13 mouse cellular contexts compared by ENCODE assay signal in genomic region chr11:70629557-70629956, GRCm38 (mm10). TPM values are rescaled to one million over a fixed set of nuclear protein-coding genes. Genes with fewer than 3 reads are reported as not detected.
DNase-seq lines count a peak whose midpoint lies in the region; ATAC-seq and TF ChIP-seq lines count a peak whose summit lies in the region.
"Had no signal": no experiment of that assay in that cellular context is flagged by ENCODE, and none has a peak within 500 bp of the region (broad histone marks: within the 10 kb centered on the region; RNA-seq: fewer than 3 reads in every experiment).

No protein-coding gene starts in this region.

- H3K4me3 ChIP-seq in midbrain, postnatal 0 days (ENCODE audit: low read depth, low read length), result no peak overlapping the region
- no peak overlapping the region for H3K4me3 ChIP-seq in midbrain, embryonic 13.5 days (replicated peaks)
- H3K4me3 ChIP-seq in stomach, postnatal 0 days (ENCODE audit: low read depth, low read length), result no peak overlapping the region
- no peak overlapping the region for H3K4me3 ChIP-seq in hindbrain, embryonic 10.5 days
- H3K4me3 ChIP-seq: erythroblast, embryonic 14.5 days; limb, embryonic 15.5 days; myocyte had no signal

- H3K9me3 ChIP-seq in midbrain, postnatal 0 days (ENCODE audit: low read length), result no peaks in the 10 kb centered on the region
- no peaks in the 10 kb centered on the region for H3K9me3 ChIP-seq in midbrain, embryonic 13.5 days
- no peaks in the 10 kb centered on the region for H3K9me3 ChIP-seq in stomach, postnatal 0 days (ENCODE audit: control insufficient read depth, low read length)
- H3K9me3 ChIP-seq in hindbrain, embryonic 10.5 days, result no peaks in the 10 kb centered on the region
- H3K9me3 ChIP-seq: limb, embryonic 15.5 days had no signal

- 60% methylated on average over 5 of the region's 5 CpGs for WGBS in midbrain, postnatal 0 days
- 58% methylated on average over 5 of the region's 5 CpGs for WGBS in midbrain, embryonic 13.5 days
- WGBS in stomach, postnatal 0 days, result 40% methylated on average over 5 of the region's 5 CpGs
- 63% methylated on average over 5 of the region's 5 CpGs for WGBS in hindbrain, embryonic 10.5 days

- no peaks in the 10 kb centered on the region for H3K4me1 ChIP-seq in midbrain, postnatal 0 days (ENCODE audit: insufficient read depth, low read length)
- H3K4me1 ChIP-seq in midbrain, embryonic 13.5 days (replicated peaks), result no peaks in the 10 kb centered on the region
- no peaks in the 10 kb centered on the region for H3K4me1 ChIP-seq in stomach, postnatal 0 days (replicated peaks; ENCODE audit: control insufficient read depth, insufficient read depth)
- no peaks in the 10 kb centered on the region for H3K4me1 ChIP-seq in hindbrain, embryonic 10.5 days (replicated peaks)
- H3K4me1 ChIP-seq: limb, embryonic 15.5 days had no signal

- ATAC-seq in midbrain, postnatal 0 days (ENCODE audit: low FRiP score), result no peak
- ATAC-seq in midbrain, embryonic 13.5 days, result no peak
- 0 out of 2 replicates have a peak, but pooled peaks have one; percentile 25 for ATAC-seq in granulocyte monocyte progenitor cell, adult 5-6 weeks (replicated peaks; ENCODE audit: poor library complexity, severe bottlenecking)
- ATAC-seq in stomach, postnatal 0 days (ENCODE audit: low FRiP score, low TSS enrichment), result no peak

- TF ChIP-seq EP300 in stomach, postnatal 0 days (optimal IDR thresholded peaks at IDR 0.05), result no peak

- no peak overlapping the region for H3K4me2 ChIP-seq in midbrain, postnatal 0 days (ENCODE audit: low read depth, low read length, poor library complexity, severe bottlenecking)
- no peak overlapping the region for H3K4me2 ChIP-seq in midbrain, embryonic 13.5 days (replicated peaks)
- H3K4me2 ChIP-seq in stomach, postnatal 0 days (replicated peaks; ENCODE audit: low read depth), result no peak overlapping the region
- H3K4me2 ChIP-seq: heart, embryonic 11.5 days; limb, embryonic 15.5 days had no signal

- peak; percentile 50 for TF ChIP-seq CTCF in midbrain, postnatal 0 days (IDR thresholded peaks at IDR 0.05)
- peak; percentile 63 for TF ChIP-seq CTCF in stomach, postnatal 0 days (IDR thresholded peaks at IDR 0.05; ENCODE audit: low read depth)

- H3K27ac ChIP-seq in midbrain, postnatal 0 days (ENCODE audit: low read depth, low read length), result no peak overlapping the region
- H3K27ac ChIP-seq in midbrain, embryonic 13.5 days, result no peak overlapping the region
- H3K27ac ChIP-seq in stomach, postnatal 0 days (replicated peaks), result no peak overlapping the region
- no peak overlapping the region for H3K27ac ChIP-seq in hindbrain, embryonic 10.5 days
- H3K27ac ChIP-seq: limb, embryonic 15.5 days had no signal

- H3K36me3 ChIP-seq in midbrain, postnatal 0 days (ENCODE audit: insufficient read depth, low read length), result no peaks in the 10 kb centered on the region
- H3K36me3 ChIP-seq in midbrain, embryonic 13.5 days, result no peaks in the 10 kb centered on the region
- no peaks in the 10 kb centered on the region for H3K36me3 ChIP-seq in stomach, postnatal 0 days (ENCODE audit: control insufficient read depth, insufficient read depth, low read length)
- no peaks in the 10 kb centered on the region for H3K36me3 ChIP-seq in hindbrain, embryonic 10.5 days
- H3K36me3 ChIP-seq: limb, embryonic 15.5 days had no signal

- DNase-seq in embryo, embryonic 11 days, result peak; percentile 22
- no peak for DNase-seq in embryo, embryonic 9.5 days (ENCODE audit: extremely low spot score)
- DNase-seq in midbrain, postnatal 0 days (ENCODE audit: low spot score), result no peak
- DNase-seq in stomach, postnatal 0 days (ENCODE audit: low spot score), result no peak
- no peak for DNase-seq in hindbrain, embryonic 10.5 days (ENCODE audit: low spot score)
- no peak for DNase-seq in left cerebral cortex, postnatal 14 days (ENCODE audit: low spot score in 2 of 2)

- intact Hi-C loops in left cerebral cortex, postnatal 14 days (cut with DNase I), result no loop called here

- no peaks in the 10 kb centered on the region for H3K27me3 ChIP-seq in midbrain, postnatal 0 days (ENCODE audit: insufficient read depth, low read length)
- H3K27me3 ChIP-seq in midbrain, embryonic 13.5 days, result no peaks in the 10 kb centered on the region
- H3K27me3 ChIP-seq in stomach, postnatal 0 days (ENCODE audit: control insufficient read depth, insufficient read depth, low read length), result no peaks in the 10 kb centered on the region
- no peaks in the 10 kb centered on the region for H3K27me3 ChIP-seq in hindbrain, embryonic 10.5 days (ENCODE audit: insufficient read depth, poor library complexity, severe bottlenecking)
- H3K27me3 ChIP-seq: limb, embryonic 15.5 days had no signal

- H3K9ac ChIP-seq in midbrain, postnatal 0 days (replicated peaks; ENCODE audit: low read length, poor library complexity, severe bottlenecking), result no peak overlapping the region
- no peak overlapping the region for H3K9ac ChIP-seq in midbrain, embryonic 13.5 days (replicated peaks)
- H3K9ac ChIP-seq in stomach, postnatal 0 days (ENCODE audit: low read length), result no peak overlapping the region
- H3K9ac ChIP-seq: limb, embryonic 15.5 days had no signal

RNA-seq across cellular contexts. Expression of gene Gp1ba, which starts 9.4 kb away (rescaled TPM):
- not detected in 2 replicates for total RNA-seq in midbrain, postnatal 0 days (2014; rRNA removed)
- polyA plus RNA-seq in midbrain, postnatal 0 days (2015; fragmentation: Nextera tagmentation; extraction: Ambion mirVana), result 0.16 and 0.29 TPM in 2 replicates
- polyA plus RNA-seq in midbrain, embryonic 13.5 days (2015; fragmentation: Nextera tagmentation; extraction: Ambion mirVana), result 0.17 and 0.26 TPM in 2 replicates
- not detected in 2 replicates for total RNA-seq in granulocyte monocyte progenitor cell, adult 5-6 weeks (2014; fragmentation: Nextera tagmentation)
- not detected in 2 replicates for total RNA-seq in granulocyte monocyte progenitor cell, adult 5-6 weeks (2017)
- polyA plus RNA-seq in stomach, postnatal 0 days (2015; fragmentation: Nextera tagmentation; extraction: Ambion mirVana), result 0.06 and 0.07 TPM in 2 replicates
- polyA plus RNA-seq in hindbrain, embryonic 10.5 days (2016; fragmentation: Nextera tagmentation; extraction: Ambion mirVana), result 0.34 and 0.80 TPM in 2 replicates
- total RNA-seq in left cerebral cortex, postnatal 14 days (2021), result not detected

RNA-seq across cellular contexts. Expression of gene Chrne, which starts 10.5 kb away (rescaled TPM):
- not detected in 2 replicates for total RNA-seq in midbrain, postnatal 0 days (2014; rRNA removed)
- polyA plus RNA-seq in midbrain, postnatal 0 days (2015; fragmentation: Nextera tagmentation; extraction: Ambion mirVana), result 0.78 and 1.1 TPM in 2 replicates
- polyA plus RNA-seq in midbrain, embryonic 13.5 days (2015; fragmentation: Nextera tagmentation; extraction: Ambion mirVana), result not detected in 2 replicates
- not detected in 2 replicates for total RNA-seq in granulocyte monocyte progenitor cell, adult 5-6 weeks (2014; fragmentation: Nextera tagmentation)
- total RNA-seq in granulocyte monocyte progenitor cell, adult 5-6 weeks (2017), result 0.26 TPM in 1 of 2 replicates, not detected in the other
- not detected in 2 replicates for polyA plus RNA-seq in stomach, postnatal 0 days (2015; fragmentation: Nextera tagmentation; extraction: Ambion mirVana)
- polyA plus RNA-seq in hindbrain, embryonic 10.5 days (2016; fragmentation: Nextera tagmentation; extraction: Ambion mirVana), result not detected in 2 replicates
- total RNA-seq in left cerebral cortex, postnatal 14 days (2021), result not detected
- total RNA-seq: ES-E14 had no signal
- polyA plus RNA-seq: heart, embryonic 11.5 days; limb, embryonic 15.5 days had no signal

RNA-seq across cellular contexts. Expression of gene 4930544D05Rik, which starts 13.9 kb away (rescaled TPM):
- total RNA-seq in midbrain, postnatal 0 days (2014; rRNA removed), result not detected in 2 replicates
- polyA plus RNA-seq in midbrain, postnatal 0 days (2015; fragmentation: Nextera tagmentation; extraction: Ambion mirVana), result not detected in 2 replicates
- polyA plus RNA-seq in midbrain, embryonic 13.5 days (2015; fragmentation: Nextera tagmentation; extraction: Ambion mirVana), result not detected in 2 replicates
- 1.2 TPM in 1 of 2 replicates, not detected in the other for total RNA-seq in granulocyte monocyte progenitor cell, adult 5-6 weeks (2014; fragmentation: Nextera tagmentation)
- not detected in 2 replicates for total RNA-seq in granulocyte monocyte progenitor cell, adult 5-6 weeks (2017)
- not detected in 2 replicates for polyA plus RNA-seq in stomach, postnatal 0 days (2015; fragmentation: Nextera tagmentation; extraction: Ambion mirVana)
- polyA plus RNA-seq in hindbrain, embryonic 10.5 days (2016; fragmentation: Nextera tagmentation; extraction: Ambion mirVana), result not detected in 2 replicates
- 1 to 10 TPM in 1 of 2 experiments, under 1 TPM in 1; 0.51 to 1.2 TPM for total RNA-seq in left cerebral cortex, postnatal 14 days (2021)
- polyA plus RNA-seq: erythroblast, embryonic 14.5 days; heart, embryonic 11.5 days; limb, embryonic 15.5 days had no signal

RNA-seq across cellular contexts. Expression of gene Rnf167, which starts 17.5 kb away (rescaled TPM):
- 69.1 and 74.4 TPM in 2 replicates for total RNA-seq in midbrain, postnatal 0 days (2014; rRNA removed)
- 95.8 and 97.2 TPM in 2 replicates for polyA plus RNA-seq in midbrain, postnatal 0 days (2015; fragmentation: Nextera tagmentation; extraction: Ambion mirVana)
- polyA plus RNA-seq in midbrain, embryonic 13.5 days (2015; fragmentation: Nextera tagmentation; extraction: Ambion mirVana), result 111 and 113 TPM in 2 replicates
- 35.4 and 51.1 TPM in 2 replicates for total RNA-seq in granulocyte monocyte progenitor cell, adult 5-6 weeks (2014; fragmentation: Nextera tagmentation)
- total RNA-seq in granulocyte monocyte progenitor cell, adult 5-6 weeks (2017), result 32.7 and 34.6 TPM in 2 replicates
- 62.8 and 70.5 TPM in 2 replicates for polyA plus RNA-seq in stomach, postnatal 0 days (2015; fragmentation: Nextera tagmentation; extraction: Ambion mirVana)
- polyA plus RNA-seq in hindbrain, embryonic 10.5 days (2016; fragmentation: Nextera tagmentation; extraction: Ambion mirVana), result 90.6 and 97.1 TPM in 2 replicates
- total RNA-seq in left cerebral cortex, postnatal 14 days (2021), result 10 to 100 TPM; 67.3 to 69.1 TPM

RNA-seq across cellular contexts. Expression of gene Slc25a11, which starts 17.7 kb away (rescaled TPM):
- 140 and 159 TPM in 2 replicates for total RNA-seq in midbrain, postnatal 0 days (2014; rRNA removed)
- polyA plus RNA-seq in midbrain, postnatal 0 days (2015; fragmentation: Nextera tagmentation; extraction: Ambion mirVana), result 160 and 176 TPM in 2 replicates
- 169 and 170 TPM in 2 replicates for polyA plus RNA-seq in midbrain, embryonic 13.5 days (2015; fragmentation: Nextera tagmentation; extraction: Ambion mirVana)
- 80.9 and 91.7 TPM in 2 replicates for total RNA-seq in granulocyte monocyte progenitor cell, adult 5-6 weeks (2014; fragmentation: Nextera tagmentation)
- total RNA-seq in granulocyte monocyte progenitor cell, adult 5-6 weeks (2017), result 63.3 and 67.7 TPM in 2 replicates
- 120 and 121 TPM in 2 replicates for polyA plus RNA-seq in stomach, postnatal 0 days (2015; fragmentation: Nextera tagmentation; extraction: Ambion mirVana)
- polyA plus RNA-seq in hindbrain, embryonic 10.5 days (2016; fragmentation: Nextera tagmentation; extraction: Ambion mirVana), result 144 and 155 TPM in 2 replicates
- 100 to 1,000 TPM; 120 to 125 TPM for total RNA-seq in left cerebral cortex, postnatal 14 days (2021)
